Mouse (Mus musculus) testis, adult 2 months (tissue): Measurements from ENCODE around the gene Actr8.

Source experiments
- CTCF ChIP-seq: fragments of 200-500 bp; IDR thresholded peaks from 2 replicates; pipeline ENCODE4 v1.5.1; 2012; ENCODE audit warnings: low read depth, mild to moderate bottlenecking, inconsistent platforms, low read length, moderate library complexity; ENCODE audit not compliant: control insufficient read depth, insufficient read depth, insufficient replicate concordance
- POLR2A ChIP-seq: fragments of 200-500 bp; IDR thresholded peaks from 2 replicates; pipeline ENCODE4 v1.6.1; 2012; ENCODE audit warnings: low read depth, mild to moderate bottlenecking, inconsistent platforms, low read length, moderate library complexity; ENCODE audit not compliant: control insufficient read depth

GRCm38 (mm10) chr14:29987276-29987675, 9.1 kb downstream of the Actr8 start:
- TF ChIP-seq CTCF = no peak
- TF ChIP-seq POLR2A = no peak
